Mouse (Mus musculus): ENCODE results near the gene Ankrd23. TPM values are rescaled to one million over a fixed set of nuclear protein-coding genes. Genes with fewer than 3 reads are reported as not detected.

The Ankrd23 gene
- polyA plus RNA-seq, 1 experiment from 2014 or later = 2.0 TPM

GRCm38 (mm10) chr1:36534595-36535058 lies 2.1 kb downstream of the Ankrd23 start:
- no peak for ATAC-seq
- no peak for TF ChIP-seq CTCF (IDR thresholded peaks at IDR 0.05; ENCODE audit: low read depth)
- 54% methylated on average over 6 of the region's 6 CpGs for WGBS (ENCODE audit: insufficient replicate concordance)

GRCm38 (mm10) chr1:36533546-36533945 lies 3.1 kb downstream of the Ankrd23 start:
- H3K36me3 ChIP-seq (replicated peaks; ENCODE audit: insufficient read depth, low read length) = no peaks in the 10 kb centered on the region
- no peaks in the 10 kb centered on the region for H3K9me3 ChIP-seq (ENCODE audit: low read length)
- DNase-seq (no peak), ATAC-seq (no peak)
- peaks cover 16% of the 10 kb centered on the region; the same call in 1 of the 2 replicates for H3K4me1 ChIP-seq (ENCODE audit: insufficient read depth)
- no peaks in the 10 kb centered on the region for H3K27me3 ChIP-seq (ENCODE audit: insufficient read depth, low read length)
- no peak overlapping the region for H3K4me2 ChIP-seq (ENCODE audit: low read depth, low read length)
- 87% methylated on average over 6 of the region's 6 CpGs for WGBS (ENCODE audit: insufficient replicate concordance)
- H3K4me3 ChIP-seq (ENCODE audit: low read depth, low read length) = no peak overlapping the region
- TF ChIP-seq CTCF (IDR thresholded peaks at IDR 0.05; ENCODE audit: low read depth) (no peak), EP300 (IDR thresholded peaks at IDR 0.05; ENCODE audit: low read depth) (no peak)
- H3K9ac ChIP-seq (replicated peaks) = no peak overlapping the region
- no peak overlapping the region for H3K27ac ChIP-seq (ENCODE audit: low read depth)

More at GRCm38 (mm10) chr1:36534595-36535058, 2.1 kb downstream of the Ankrd23 start:
- DNase-seq = no peak
- H3K36me3 ChIP-seq (replicated peaks; ENCODE audit: insufficient read depth, low read length) = no peaks in the 10 kb centered on the region
- no peaks in the 10 kb centered on the region for H3K9me3 ChIP-seq (ENCODE audit: low read length)
- no peaks in the 10 kb centered on the region for H3K27me3 ChIP-seq (ENCODE audit: insufficient read depth, low read length)
- H3K9ac ChIP-seq (replicated peaks) = no peak overlapping the region
- no peak overlapping the region for H3K4me2 ChIP-seq (ENCODE audit: low read depth, low read length)
- H3K4me3 ChIP-seq (ENCODE audit: low read depth, low read length) = no peak overlapping the region
- H3K4me1 ChIP-seq (ENCODE audit: insufficient read depth) = peaks cover 17% of the 10 kb centered on the region; the same call in 1 of the 2 replicates
- H3K27ac ChIP-seq (ENCODE audit: low read depth) = no peak overlapping the region

GRCm38 (mm10) chr1:36531461-36531860 lies 5.2 kb downstream of the Ankrd23 start:
- no peaks in the 10 kb centered on the region for H3K9me3 ChIP-seq (ENCODE audit: low read length)
- no peak overlapping the region for H3K9ac ChIP-seq (replicated peaks)
- H3K4me1 ChIP-seq (ENCODE audit: insufficient read depth) = peaks cover 20% of the 10 kb centered on the region
- DNase-seq (no peak), ATAC-seq (no peak)
- no peak overlapping the region for H3K4me3 ChIP-seq (ENCODE audit: low read depth, low read length)
- 88% methylated on average over 12 of the region's 12 CpGs for WGBS (ENCODE audit: insufficient replicate concordance)
- no peaks in the 10 kb centered on the region for H3K27me3 ChIP-seq (ENCODE audit: insufficient read depth, low read length)
- no peak overlapping the region for H3K27ac ChIP-seq (ENCODE audit: low read depth)
- no peaks in the 10 kb centered on the region for H3K36me3 ChIP-seq (replicated peaks; ENCODE audit: insufficient read depth, low read length)
- TF ChIP-seq EP300 (IDR thresholded peaks at IDR 0.05; ENCODE audit: low read depth) = no peak
- no peak for TF ChIP-seq CTCF (IDR thresholded peaks at IDR 0.05; ENCODE audit: low read depth)
- no peak overlapping the region for H3K4me2 ChIP-seq (ENCODE audit: low read depth, low read length)

GRCm38 (mm10) chr1:36530962-36531361 lies 5.7 kb downstream of the Ankrd23 start:
- Histone ChIP-seq H3K27me3 (ENCODE audit: insufficient read depth, low read length) (no peaks in the 10 kb centered on the region), H3K36me3 (replicated peaks; ENCODE audit: insufficient read depth, low read length) (peaks cover under 1% of the 10 kb centered on the region; the same call in 1 of the 2 replicates), H3K9ac (replicated peaks) (no peak overlapping the region), H3K27ac (ENCODE audit: low read depth) (no peak overlapping the region), H3K4me2 (ENCODE audit: low read depth, low read length) (no peak overlapping the region), H3K4me3 (ENCODE audit: low read depth, low read length) (no peak overlapping the region), H3K4me1 (ENCODE audit: insufficient read depth) (peaks cover 20% of the 10 kb centered on the region), H3K9me3 (ENCODE audit: low read length) (no peaks in the 10 kb centered on the region)
- DNase-seq (no peak), ATAC-seq (no peak)
- TF ChIP-seq EP300 (IDR thresholded peaks at IDR 0.05; ENCODE audit: low read depth) (no peak), CTCF (IDR thresholded peaks at IDR 0.05; ENCODE audit: low read depth) (no peak)
- 85% methylated on average over 7 of the region's 7 CpGs for WGBS (ENCODE audit: insufficient replicate concordance)

GRCm38 (mm10) chr1:36530485-36530884 lies 6.2 kb downstream of the Ankrd23 start:
- no peak for TF ChIP-seq EP300 (IDR thresholded peaks at IDR 0.05; ENCODE audit: low read depth)
- no peak for TF ChIP-seq CTCF (IDR thresholded peaks at IDR 0.05; ENCODE audit: low read depth)
- Histone ChIP-seq H3K4me3 (ENCODE audit: low read depth, low read length) (no peak overlapping the region), H3K4me1 (ENCODE audit: insufficient read depth) (peaks cover 16% of the 10 kb centered on the region), H3K27me3 (ENCODE audit: insufficient read depth, low read length) (no peaks in the 10 kb centered on the region), H3K27ac (ENCODE audit: low read depth) (no peak overlapping the region), H3K9me3 (ENCODE audit: low read length) (no peaks in the 10 kb centered on the region), H3K36me3 (replicated peaks; ENCODE audit: insufficient read depth, low read length) (peaks cover 6% of the 10 kb centered on the region; the same call in 1 of the 2 replicates), H3K4me2 (ENCODE audit: low read depth, low read length) (no peak overlapping the region), H3K9ac (replicated peaks) (no peak overlapping the region)
- DNase-seq (no peak), ATAC-seq (no peak)
- WGBS (ENCODE audit: insufficient replicate concordance) = 78% methylated on average over 8 of the region's 8 CpGs

GRCm38 (mm10) chr1:36529875-36530274 lies 6.8 kb downstream of the Ankrd23 start:
- WGBS (ENCODE audit: insufficient replicate concordance) = 93% methylated on average over 4 of the region's 4 CpGs
- H3K27ac ChIP-seq (ENCODE audit: low read depth) = no peak overlapping the region
- ATAC-seq = no peak
- DNase-seq = no peak
- H3K4me2 ChIP-seq (ENCODE audit: low read depth, low read length) = no peak overlapping the region
- H3K36me3 ChIP-seq (replicated peaks; ENCODE audit: insufficient read depth, low read length) = peaks cover 11% of the 10 kb centered on the region
- no peaks in the 10 kb centered on the region for H3K9me3 ChIP-seq (ENCODE audit: low read length)
- TF ChIP-seq EP300 (IDR thresholded peaks at IDR 0.05; ENCODE audit: low read depth) = no peak
- no peak for TF ChIP-seq CTCF (IDR thresholded peaks at IDR 0.05; ENCODE audit: low read depth)
- H3K4me3 ChIP-seq (ENCODE audit: low read depth, low read length) = no peak overlapping the region
- peaks cover 11% of the 10 kb centered on the region for H3K4me1 ChIP-seq (ENCODE audit: insufficient read depth)
- no peaks in the 10 kb centered on the region for H3K27me3 ChIP-seq (ENCODE audit: insufficient read depth, low read length)
- no peak overlapping the region for H3K9ac ChIP-seq (replicated peaks)

GRCm38 (mm10) chr1:36529274-36529673 lies 7.4 kb downstream of the Ankrd23 start:
- ATAC-seq (no peak), DNase-seq (no peak)
- Histone ChIP-seq H3K36me3 (replicated peaks; ENCODE audit: insufficient read depth, low read length) (peaks cover 15% of the 10 kb centered on the region), H3K4me3 (ENCODE audit: low read depth, low read length) (no peak overlapping the region), H3K27ac (ENCODE audit: low read depth) (no peak overlapping the region), H3K27me3 (ENCODE audit: insufficient read depth, low read length) (no peaks in the 10 kb centered on the region), H3K9me3 (ENCODE audit: low read length) (no peaks in the 10 kb centered on the region), H3K4me1 (ENCODE audit: insufficient read depth) (peaks cover 7% of the 10 kb centered on the region), H3K4me2 (ENCODE audit: low read depth, low read length) (no peak overlapping the region), H3K9ac (replicated peaks) (no peak overlapping the region)
- TF ChIP-seq EP300 (IDR thresholded peaks at IDR 0.05; ENCODE audit: low read depth) = no peak
- no peak for TF ChIP-seq CTCF (IDR thresholded peaks at IDR 0.05; ENCODE audit: low read depth)
- WGBS (ENCODE audit: insufficient replicate concordance) = 83% methylated on average over 4 of the region's 4 CpGs

Data from liver, postnatal 0 days (tissue).